Mouse (Mus musculus): ENCODE results near the gene Psmd7. TPM values are rescaled to one million over a fixed set of nuclear protein-coding genes. Genes with fewer than 3 reads are reported as not detected.
"Not testable (repeated sequence)": the region's sequence is repeated elsewhere in the genome, so short reads cannot be mapped to it uniquely, and the experiment has no call there.

Psmd7 gene
- polyA plus RNA-seq (2014; fragmentation: Nextera tagmentation; extraction: Ambion mirVana), result 223 and 234 TPM in 2 replicates

DNA sequence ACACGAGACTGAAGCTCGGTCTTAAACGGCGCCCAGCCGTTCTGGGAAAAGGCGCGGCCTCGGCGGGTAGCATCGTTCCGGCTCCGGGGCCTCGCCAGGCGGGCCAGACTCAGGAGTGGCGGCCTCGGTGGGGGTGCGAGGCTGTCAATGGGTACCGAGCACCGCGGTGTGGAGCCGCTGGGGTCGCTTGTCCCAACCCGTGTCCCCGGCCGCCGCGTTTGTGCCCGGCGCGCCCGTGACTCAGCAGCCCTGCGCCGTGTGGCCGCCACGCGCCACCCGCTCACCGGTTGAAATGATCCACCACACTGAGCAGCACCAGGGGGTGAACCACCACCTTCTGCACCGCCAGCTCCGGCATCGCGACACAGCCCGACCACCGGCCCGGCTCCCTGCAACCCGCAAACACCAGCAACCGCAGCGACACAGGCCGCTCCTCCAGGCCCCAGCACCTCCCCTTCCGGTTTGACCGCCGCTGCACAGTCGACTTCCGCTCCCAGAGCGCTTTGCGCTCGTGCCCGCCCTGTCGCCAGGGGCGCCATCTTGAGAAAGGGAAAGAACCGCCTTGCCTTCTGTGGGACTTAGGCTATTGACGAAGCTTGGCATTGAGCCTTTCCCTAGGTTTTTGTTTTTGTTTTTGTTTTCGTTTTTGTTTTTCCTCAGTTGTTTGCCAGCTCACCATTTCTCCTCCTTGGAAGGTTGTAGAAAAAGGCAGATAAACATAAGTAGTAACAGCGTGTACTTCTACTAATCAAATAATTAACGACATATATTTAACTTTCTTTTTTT is at the start of gene Psmd7:
Psmd7 (minus strand) TSS at position 470 of the 786 bp plus-strand sequence.
- Histone ChIP-seq H3K27me3 (ENCODE audit: control insufficient read depth, insufficient read depth, low read length) (no peaks in the 10 kb centered on the region), H3K27ac (ENCODE audit: low read depth, low read length) (peak within 1 kb of the TSS; percentile 78), H3K4me1 (ENCODE audit: control insufficient read depth, insufficient read depth, low read length) (peaks cover 8% of the 10 kb centered on the region; the same call in 1 of the 2 replicates), H3K4me3 (ENCODE audit: low read depth, low read length) (peak within 1 kb of the TSS; percentile 98), H3K4me2 (peak within 1 kb of the TSS; percentile 81), H3K9ac (ENCODE audit: low read depth, low read length) (peak within 1 kb of the TSS; percentile 96), H3K36me3 (ENCODE audit: control insufficient read depth, insufficient read depth, low read length) (peaks cover 18% of the 10 kb centered on the region), H3K9me3 (replicated peaks; ENCODE audit: control insufficient read depth, low read length) (no peaks in the 10 kb centered on the region)
- 1% methylated on average over 65 of the region's 65 CpGs for WGBS (ENCODE audit: insufficient replicate concordance)
- ATAC-seq (replicated peaks; ENCODE audit: insufficient number of reproducible peaks, low FRiP score, low TSS enrichment), result peak; percentile 93

DNA sequence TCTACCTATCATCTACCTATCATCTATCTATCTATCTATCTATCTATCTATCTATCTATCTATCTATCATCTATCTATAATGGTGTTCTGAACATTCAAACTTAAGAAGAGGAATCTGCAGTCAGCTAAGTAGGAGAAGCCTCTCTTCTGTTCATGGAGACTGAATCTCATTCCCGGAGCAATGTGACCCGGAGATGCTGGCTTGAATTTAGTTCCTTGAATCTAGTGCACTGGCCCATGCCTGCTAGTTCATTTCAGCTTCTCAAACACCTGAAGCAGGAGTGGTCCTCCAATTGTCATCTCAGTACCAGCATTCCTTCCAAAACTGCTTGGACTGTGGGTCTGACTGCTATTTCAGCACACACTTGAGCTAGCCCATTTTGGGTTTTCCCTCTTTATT is 45.5 kb upstream of the Psmd7 start:
- Histone ChIP-seq H3K4me1 (ENCODE audit: control insufficient read depth, insufficient read depth, low read length) (no peaks in the 10 kb centered on the region), H3K27me3 (ENCODE audit: control insufficient read depth, insufficient read depth, low read length) (no peaks in the 10 kb centered on the region), H3K36me3 (ENCODE audit: control insufficient read depth, insufficient read depth, low read length) (no peaks in the 10 kb centered on the region), H3K4me3 (ENCODE audit: low read depth, low read length) (no peak overlapping the region), H3K27ac (ENCODE audit: low read depth, low read length) (no peak overlapping the region), H3K4me2 (no peak overlapping the region), H3K9ac (ENCODE audit: low read depth, low read length) (no peak overlapping the region), H3K9me3 (replicated peaks; ENCODE audit: control insufficient read depth, low read length) (no peaks in the 10 kb centered on the region)
- 88% methylated on average over 2 of the region's 2 CpGs for whole genome bisulfite sequencing (ENCODE audit: insufficient replicate concordance)
- ATAC-seq (replicated peaks; ENCODE audit: insufficient number of reproducible peaks, low FRiP score, low TSS enrichment), result no peak

DNA sequence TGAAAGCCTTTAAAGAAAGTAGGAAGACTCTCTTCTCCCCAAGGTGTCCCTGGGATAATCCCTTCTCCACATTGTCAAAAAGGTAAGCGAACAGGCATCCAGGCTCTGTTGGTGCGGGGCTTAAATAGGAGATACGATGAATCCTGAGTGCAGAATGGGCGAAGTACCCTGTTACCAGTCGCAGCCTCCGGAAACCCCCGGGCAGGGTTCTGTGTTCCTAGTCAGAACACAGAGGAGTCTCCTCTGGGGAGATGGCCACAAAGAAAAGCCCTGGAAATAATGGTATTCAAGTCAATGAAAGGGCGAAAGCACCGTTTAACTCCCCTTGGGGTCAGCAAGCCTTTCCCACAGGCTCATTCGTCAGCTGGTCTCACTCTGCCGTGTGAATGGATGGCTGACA is 41.4 kb upstream of the Psmd7 start:
- Histone ChIP-seq H3K4me1 (ENCODE audit: control insufficient read depth, insufficient read depth, low read length) (no peaks in the 10 kb centered on the region), H3K27me3 (ENCODE audit: control insufficient read depth, insufficient read depth, low read length) (no peaks in the 10 kb centered on the region), H3K4me2 (no peak overlapping the region), H3K4me3 (ENCODE audit: low read depth, low read length) (no peak overlapping the region), H3K9me3 (replicated peaks; ENCODE audit: control insufficient read depth, low read length) (no peaks in the 10 kb centered on the region), H3K27ac (ENCODE audit: low read depth, low read length) (no peak overlapping the region), H3K36me3 (ENCODE audit: control insufficient read depth, insufficient read depth, low read length) (no peaks in the 10 kb centered on the region), H3K9ac (ENCODE audit: low read depth, low read length) (no peak overlapping the region)
- ATAC-seq (replicated peaks; ENCODE audit: insufficient number of reproducible peaks, low FRiP score, low TSS enrichment), result no peak
- 80% methylated on average over 11 of the region's 11 CpGs for WGBS (ENCODE audit: insufficient replicate concordance)

DNA sequence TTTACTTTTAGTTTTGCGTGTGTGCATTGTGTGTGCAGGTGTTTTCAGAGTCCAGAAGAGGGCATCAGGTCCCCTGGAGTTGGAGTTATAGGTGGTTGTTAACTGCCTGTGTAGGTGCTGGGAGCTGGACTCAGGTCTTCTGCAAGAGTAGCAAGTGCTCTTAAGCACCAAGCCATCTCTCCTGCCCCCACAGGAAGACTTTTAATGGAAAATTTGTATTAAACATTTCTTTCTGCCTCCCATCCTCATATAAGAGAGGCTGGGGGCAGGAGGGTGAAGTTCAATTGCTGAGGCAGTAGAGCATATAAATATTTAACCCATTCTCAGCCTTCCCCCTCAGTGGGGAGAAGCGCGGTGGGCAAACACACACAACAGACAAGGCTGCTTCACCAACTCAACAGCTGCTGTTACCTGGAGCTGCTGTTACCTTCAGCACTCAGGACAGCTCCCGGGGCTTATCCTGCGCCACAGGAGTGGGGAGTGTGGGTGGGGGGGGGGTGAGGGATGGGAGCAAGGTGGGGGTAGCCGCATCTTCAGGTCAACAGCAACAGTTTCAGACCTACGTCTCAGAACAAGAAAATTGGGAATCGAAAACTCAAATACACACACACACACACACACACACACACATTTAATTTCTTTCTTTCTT is 40.4 kb upstream of the Psmd7 start:
- no peaks in the 10 kb centered on the region for H3K9me3 ChIP-seq (replicated peaks; ENCODE audit: control insufficient read depth, low read length)
- H3K9ac ChIP-seq (ENCODE audit: low read depth, low read length), result no peak overlapping the region
- no peak overlapping the region for H3K4me2 ChIP-seq
- H3K27me3 ChIP-seq (ENCODE audit: control insufficient read depth, insufficient read depth, low read length), result no peaks in the 10 kb centered on the region
- no peak overlapping the region for H3K27ac ChIP-seq (ENCODE audit: low read depth, low read length)
- WGBS (ENCODE audit: insufficient replicate concordance), result 47% methylated on average over 8 of the region's 8 CpGs
- H3K4me3 ChIP-seq (ENCODE audit: low read depth, low read length), result no peak overlapping the region
- ATAC-seq (replicated peaks; ENCODE audit: insufficient number of reproducible peaks, low FRiP score, low TSS enrichment), result no peak
- H3K36me3 ChIP-seq (ENCODE audit: control insufficient read depth, insufficient read depth, low read length), result no peaks in the 10 kb centered on the region
- H3K4me1 ChIP-seq (ENCODE audit: control insufficient read depth, insufficient read depth, low read length), result no peaks in the 10 kb centered on the region

DNA sequence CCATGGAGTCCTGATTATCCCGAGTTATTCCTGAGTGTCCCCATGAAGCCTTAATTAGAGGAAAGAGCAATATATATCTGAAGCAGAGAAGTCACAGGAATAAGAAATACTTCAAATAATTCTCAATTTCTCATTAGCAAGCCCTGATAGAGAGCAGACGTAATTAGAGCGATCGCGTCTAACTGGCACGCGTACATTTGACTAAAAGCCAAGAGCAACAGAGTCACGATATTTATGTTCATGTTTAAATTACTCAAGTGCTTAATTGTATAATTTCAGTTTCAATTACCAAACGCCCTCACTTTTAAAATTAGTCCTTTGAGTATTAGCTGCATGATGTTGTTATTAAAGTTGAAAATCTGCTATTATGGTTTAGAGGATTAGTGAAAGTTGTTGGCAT is 39.6 kb upstream of the Psmd7 start:
- H3K27me3 ChIP-seq (ENCODE audit: control insufficient read depth, insufficient read depth, low read length), result no peaks in the 10 kb centered on the region
- no peaks in the 10 kb centered on the region for H3K9me3 ChIP-seq (replicated peaks; ENCODE audit: control insufficient read depth, low read length)
- 88% methylated on average over 9 of the region's 9 CpGs for WGBS (ENCODE audit: insufficient replicate concordance)
- no peak overlapping the region for H3K4me3 ChIP-seq (ENCODE audit: low read depth, low read length)
- no peak overlapping the region for H3K9ac ChIP-seq (ENCODE audit: low read depth, low read length)
- H3K4me1 ChIP-seq (ENCODE audit: control insufficient read depth, insufficient read depth, low read length), result no peaks in the 10 kb centered on the region
- no peaks in the 10 kb centered on the region for H3K36me3 ChIP-seq (ENCODE audit: control insufficient read depth, insufficient read depth, low read length)
- H3K4me2 ChIP-seq, result no peak overlapping the region
- ATAC-seq (replicated peaks; ENCODE audit: insufficient number of reproducible peaks, low FRiP score, low TSS enrichment), result no peak
- H3K27ac ChIP-seq (ENCODE audit: low read depth, low read length), result no peak overlapping the region

DNA sequence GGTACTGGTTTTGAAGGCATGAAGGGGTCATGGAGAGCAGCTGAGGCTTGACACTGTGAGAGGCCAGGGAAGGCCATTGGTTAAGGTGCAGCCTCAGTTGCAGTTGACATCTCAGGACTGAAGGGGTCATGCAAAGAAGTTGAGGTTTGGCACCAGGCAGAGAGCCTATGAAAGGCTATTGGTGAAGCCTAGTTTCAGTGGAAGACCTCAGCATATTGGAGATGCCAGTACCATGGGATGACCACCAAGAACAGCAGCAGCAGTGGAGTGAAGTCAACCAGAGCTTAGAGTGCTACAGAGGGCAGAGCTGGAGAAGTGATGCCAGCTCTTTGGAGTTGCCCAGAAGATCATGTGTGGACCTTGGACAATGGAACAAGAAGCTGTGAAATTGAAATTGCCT is 36.0 kb upstream of the Psmd7 start:
- H3K27ac ChIP-seq (ENCODE audit: low read depth, low read length); H3K9ac ChIP-seq (ENCODE audit: low read depth, low read length); H3K4me3 ChIP-seq (ENCODE audit: low read depth, low read length); H3K4me2 ChIP-seq; ATAC-seq (replicated peaks; ENCODE audit: insufficient number of reproducible peaks, low FRiP score, low TSS enrichment); H3K9me3 ChIP-seq (replicated peaks; ENCODE audit: control insufficient read depth, low read length); H3K4me1 ChIP-seq (ENCODE audit: control insufficient read depth, insufficient read depth, low read length); H3K36me3 ChIP-seq (ENCODE audit: control insufficient read depth, insufficient read depth, low read length); H3K27me3 ChIP-seq (ENCODE audit: control insufficient read depth, insufficient read depth, low read length): not testable (repeated sequence)

DNA sequence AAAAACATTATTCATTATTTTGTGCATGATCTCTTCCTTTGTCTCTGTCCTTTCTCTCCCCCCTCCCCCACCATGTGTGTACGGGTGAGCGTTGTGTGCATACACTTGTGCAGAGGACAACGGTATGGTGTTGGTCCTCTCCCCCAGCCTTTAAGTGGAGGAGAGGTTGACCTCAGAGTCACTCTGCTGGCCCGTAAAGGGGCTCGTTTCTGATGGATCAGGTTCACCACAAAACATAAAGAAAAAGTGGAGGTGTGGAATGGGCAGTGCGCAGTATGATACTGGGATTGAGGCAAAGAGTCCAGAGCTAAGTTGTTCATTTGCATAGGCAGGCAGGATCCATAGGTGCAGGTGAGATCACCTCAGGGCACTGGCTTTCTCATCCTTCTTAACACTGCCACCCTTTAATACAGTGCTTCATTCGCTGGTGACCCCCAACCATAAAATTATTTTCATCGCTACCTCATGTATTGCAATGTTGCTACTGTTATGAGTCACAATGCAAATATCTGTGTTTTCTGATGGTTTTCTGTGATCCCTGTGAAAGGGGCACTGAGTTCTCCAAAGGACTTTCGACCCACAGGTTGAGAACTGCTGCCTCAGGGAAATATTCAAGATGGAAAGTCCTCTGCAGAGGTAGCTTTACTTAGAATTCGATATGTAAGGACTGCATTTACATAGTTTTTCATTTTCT is 33.8 kb upstream of the Psmd7 start:
- 86% methylated on average over 10 of the region's 10 CpGs for WGBS (ENCODE audit: insufficient replicate concordance)
- no peak for ATAC-seq (replicated peaks; ENCODE audit: insufficient number of reproducible peaks, low FRiP score, low TSS enrichment)

DNA sequence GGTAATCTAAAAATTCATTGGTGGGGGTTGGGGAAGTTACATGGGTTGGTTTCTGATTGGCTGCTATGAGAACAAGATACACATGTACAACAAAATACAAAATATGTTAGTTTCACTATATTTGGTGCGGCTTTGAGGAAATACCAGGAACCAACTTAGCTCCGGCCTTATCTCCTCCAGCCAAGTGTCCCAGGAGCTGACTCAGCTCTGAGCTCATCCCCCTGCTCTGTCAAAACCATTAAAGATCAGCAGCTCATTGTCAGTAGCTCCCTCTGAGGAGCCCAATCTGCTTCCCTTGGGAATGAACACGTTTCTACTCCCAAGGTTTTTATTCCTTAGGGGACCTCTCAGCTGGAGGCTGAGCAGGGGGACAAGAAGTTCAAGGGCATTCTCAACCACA is 32.9 kb upstream of the Psmd7 start:
- WGBS (ENCODE audit: insufficient replicate concordance), result 33% methylated on average over 3 of the region's 3 CpGs
- Histone ChIP-seq H3K9me3 (replicated peaks; ENCODE audit: control insufficient read depth, low read length) (no peaks in the 10 kb centered on the region), H3K9ac (ENCODE audit: low read depth, low read length) (no peak overlapping the region), H3K27me3 (ENCODE audit: control insufficient read depth, insufficient read depth, low read length) (no peaks in the 10 kb centered on the region), H3K4me1 (ENCODE audit: control insufficient read depth, insufficient read depth, low read length) (no peaks in the 10 kb centered on the region), H3K36me3 (ENCODE audit: control insufficient read depth, insufficient read depth, low read length) (no peaks in the 10 kb centered on the region), H3K4me3 (ENCODE audit: low read depth, low read length) (no peak overlapping the region), H3K4me2 (no peak overlapping the region), H3K27ac (ENCODE audit: low read depth, low read length) (no peak overlapping the region)
- no peak for ATAC-seq (replicated peaks; ENCODE audit: insufficient number of reproducible peaks, low FRiP score, low TSS enrichment)

More for the DNA sequence above, 33.8 kb upstream of the Psmd7 start:
- Histone ChIP-seq H3K9me3 (replicated peaks; ENCODE audit: control insufficient read depth, low read length) (no peaks in the 10 kb centered on the region), H3K9ac (ENCODE audit: low read depth, low read length) (no peak overlapping the region), H3K4me3 (ENCODE audit: low read depth, low read length) (no peak overlapping the region), H3K27ac (ENCODE audit: low read depth, low read length) (no peak overlapping the region), H3K4me2 (no peak overlapping the region), H3K27me3 (ENCODE audit: control insufficient read depth, insufficient read depth, low read length) (no peaks in the 10 kb centered on the region), H3K36me3 (ENCODE audit: control insufficient read depth, insufficient read depth, low read length) (no peaks in the 10 kb centered on the region), H3K4me1 (ENCODE audit: control insufficient read depth, insufficient read depth, low read length) (no peaks in the 10 kb centered on the region)

Measured in heart, embryonic 11.5 days (tissue).